Mouse (Mus musculus): ENCODE measurements at regions not wholly inside any gene's neighbourhood (a gene's known extent, or its start where the extent isn't known, plus 50 kb on each side); places are given as distances from the start of the nearest gene placed in this dataset.

DNA sequence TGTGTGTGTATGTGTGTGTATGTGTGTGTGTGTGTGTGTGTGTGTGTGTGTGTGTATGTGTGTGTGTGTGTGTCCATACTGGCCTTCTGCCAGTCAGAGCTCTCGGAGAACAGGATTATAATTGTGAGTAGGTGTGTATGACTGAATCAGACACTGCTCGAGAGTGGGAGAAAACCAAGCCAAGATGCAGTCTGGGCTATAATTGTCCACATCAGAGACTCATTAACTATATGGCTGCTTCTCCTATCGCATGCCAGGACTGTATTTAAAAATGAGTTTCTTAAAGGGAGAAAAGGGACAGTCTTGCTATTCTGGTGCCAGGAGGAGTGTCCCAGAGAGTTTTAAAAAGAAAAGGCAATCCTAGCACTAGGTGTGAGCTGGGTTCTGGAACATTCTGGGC, 58.7 kb upstream of the Adpgk start:
- DNase-seq: no peak

- DNase-seq: no peak
These were observed 59.4 kb upstream of the Adpgk start for GRCm38 (mm10) chr9:59231947-59232346.

DNA sequence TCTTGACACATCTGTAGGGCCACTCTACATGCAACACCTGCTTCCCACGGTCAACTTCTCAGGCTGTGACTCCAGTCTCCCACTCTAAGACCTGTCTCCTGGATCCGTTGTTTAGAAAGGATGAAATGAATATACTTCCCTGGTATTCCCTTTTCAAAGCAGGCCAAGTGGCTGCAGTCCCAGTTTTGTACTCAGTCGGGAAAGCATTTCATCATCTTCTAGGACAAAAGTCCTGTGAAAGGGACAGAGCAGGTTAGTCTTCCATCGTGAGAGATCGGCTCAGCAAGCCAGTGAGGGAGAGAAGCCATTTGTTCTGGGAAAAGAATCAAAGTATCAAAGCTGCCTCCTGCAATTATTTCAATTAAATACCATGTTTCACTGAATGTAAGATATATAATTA, 60.2 kb upstream of the Adpgk start:
- DNase-seq: no peak

- DNase-seq: no peak
These were observed 61.2 kb upstream of the Adpgk start for GRCm38 (mm10) chr9:59230161-59230560.

- DNase-seq: no peak
These were observed 63.4 kb upstream of the Adpgk start for GRCm38 (mm10) chr9:59227948-59228347.

GRCm38 (mm10) chr9:59226361-59226760, 65.0 kb upstream of the Adpgk start:
- no peak for DNase-seq

DNA sequence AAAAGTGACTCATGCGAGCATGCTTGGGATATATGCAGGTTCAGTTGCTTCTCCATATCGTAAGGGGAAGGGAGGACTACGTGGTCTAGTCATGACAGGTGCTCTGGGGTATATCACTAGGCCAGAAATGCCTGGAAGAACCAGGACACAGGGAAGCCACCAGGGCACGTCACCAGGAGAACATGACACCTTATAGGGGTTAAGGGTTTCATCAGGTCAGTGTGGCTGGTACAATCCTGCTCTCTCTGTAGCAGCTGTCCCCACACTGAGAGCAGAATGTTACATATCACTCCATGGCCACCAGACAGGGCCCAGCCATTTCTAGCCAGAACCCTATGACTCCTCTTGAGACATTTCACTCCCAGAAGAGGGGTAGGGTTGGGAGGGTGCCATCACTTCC, 72.1 kb upstream of the Adpgk start:
- no peak for DNase-seq

GRCm38 (mm10) chr9:59202654-59203514, 88.5 kb upstream of the Adpgk start:
- no peak for DNase-seq

DNA sequence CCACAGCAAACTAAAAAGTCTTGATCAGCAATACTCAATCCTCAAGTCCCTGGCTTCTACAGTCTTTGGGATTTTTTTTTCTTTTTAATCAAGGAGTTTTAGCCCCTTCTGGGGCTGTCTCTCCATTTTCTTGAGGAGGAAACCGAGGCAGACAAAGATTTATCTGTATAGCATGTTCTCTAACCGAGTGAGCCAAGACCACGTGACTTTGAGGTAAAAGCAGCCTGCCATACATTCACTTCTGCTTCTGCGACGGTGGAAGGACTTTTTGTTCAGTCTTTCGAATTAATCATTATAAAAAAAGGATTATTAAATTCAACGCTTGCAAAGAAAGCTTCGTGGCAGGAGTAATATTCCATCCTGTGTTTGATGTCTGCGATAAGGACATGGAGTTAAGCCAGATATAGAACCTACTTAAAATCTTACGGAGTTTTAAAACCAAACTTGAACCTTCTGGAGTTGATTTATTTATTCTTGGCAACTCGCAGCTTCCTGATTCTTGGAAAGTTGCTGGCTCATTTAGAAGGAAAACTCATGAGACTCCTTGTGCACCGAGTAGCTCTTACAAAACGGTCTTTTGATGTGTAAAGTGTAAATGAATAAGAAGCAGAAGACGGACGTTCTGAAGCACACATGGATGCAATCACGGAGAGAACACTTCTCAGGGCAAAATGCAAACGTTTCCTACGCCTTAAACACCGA, 91.7 kb upstream of the Adpgk start:
- DNase-seq: no peak

GRCm38 (mm10) chr9:59198221-59198875, 93.0 kb upstream of the Adpgk start:
- DNase-seq: peak; percentile 30

DNA sequence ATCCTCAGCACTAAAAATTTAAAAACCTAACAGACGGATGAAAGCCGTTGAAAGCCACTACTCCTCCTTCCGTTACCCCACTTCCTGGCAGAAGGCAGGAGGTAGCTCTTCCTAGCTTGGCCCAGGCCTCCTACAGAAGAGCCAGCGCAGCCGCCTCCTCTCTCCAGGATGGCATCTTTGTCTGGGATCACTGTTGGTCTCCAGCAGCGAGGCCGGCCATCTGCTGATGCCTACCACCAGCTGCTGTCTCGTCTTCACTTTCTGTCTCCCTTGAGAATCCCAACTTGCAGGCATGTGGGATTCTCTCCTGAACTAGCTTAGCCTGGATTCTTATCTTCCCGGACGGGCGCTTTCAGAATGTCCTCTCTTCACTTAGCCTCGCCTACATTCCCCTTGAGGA, 93.9 kb upstream of the Adpgk start:
- DNase-seq: no peak

- DNase-seq: no peak
These were observed 97.4 kb upstream of the Adpgk start for GRCm38 (mm10) chr9:59193971-59194370.

- peak; percentile 67 for DNase-seq
These were observed 102.2 kb upstream of the Adpgk start for GRCm38 (mm10) chr9:59189141-59189540.

DNA sequence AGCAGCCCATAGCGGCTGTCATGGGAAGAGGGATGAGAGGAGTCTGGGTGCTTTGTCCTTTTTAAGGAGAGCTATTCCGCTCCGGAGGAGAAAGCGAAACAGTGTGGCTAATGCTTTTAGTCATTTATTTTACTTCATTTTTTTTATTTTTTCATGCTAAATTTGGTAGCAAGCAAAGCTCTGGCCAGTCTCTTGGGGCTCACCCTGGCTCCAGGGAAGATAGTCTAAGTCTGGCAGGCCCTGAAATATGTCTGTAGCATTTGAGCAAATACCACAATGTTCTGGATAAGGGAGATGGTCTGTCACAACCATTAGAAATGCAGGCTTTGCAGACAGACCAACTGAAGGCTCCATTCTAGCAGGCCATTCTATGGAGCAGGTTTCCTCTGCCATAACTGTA, 102.9 kb upstream of the Adpgk start:
- no peak for DNase-seq

DNA sequence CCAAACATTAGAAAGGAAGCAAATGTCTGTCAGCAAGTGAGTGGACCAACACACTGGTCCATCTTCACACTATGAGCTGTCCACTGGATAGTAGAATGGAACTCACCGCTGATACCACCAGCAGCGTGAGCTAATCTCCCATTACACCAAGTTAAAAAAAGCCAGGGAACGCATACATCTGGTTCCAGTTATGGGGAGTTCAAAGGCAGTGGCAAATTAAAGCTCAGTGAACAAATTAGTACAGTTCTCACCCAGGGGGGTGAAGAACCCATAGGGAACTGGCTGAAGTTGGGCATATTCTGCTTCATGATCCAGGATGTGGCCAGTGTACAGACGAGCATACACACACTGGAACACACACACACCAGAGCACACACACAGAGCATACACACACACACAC, 105.0 kb upstream of the Adpgk start:
- peak; percentile 56 for DNase-seq

DNA sequence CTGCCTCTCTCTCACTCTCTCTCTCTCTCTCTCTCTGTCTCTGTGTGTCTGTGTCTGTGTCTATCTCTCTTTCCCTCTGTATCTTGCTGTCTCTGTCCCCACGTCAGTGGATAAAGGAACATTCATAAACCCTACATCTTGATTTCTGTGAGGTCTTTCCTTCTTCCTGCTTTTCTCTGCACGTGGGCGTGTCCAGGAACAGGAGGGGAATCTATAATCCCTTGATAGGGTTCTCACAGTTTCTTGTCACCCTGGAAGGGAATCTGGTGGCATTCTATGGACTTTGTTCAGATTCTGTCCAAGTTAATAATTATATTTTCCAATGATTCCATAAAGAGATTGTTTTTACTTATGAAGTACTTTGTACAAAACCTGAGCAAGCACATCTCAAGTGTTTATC, 107.3 kb upstream of the Adpgk start:
- DNase-seq: no peak

DNA sequence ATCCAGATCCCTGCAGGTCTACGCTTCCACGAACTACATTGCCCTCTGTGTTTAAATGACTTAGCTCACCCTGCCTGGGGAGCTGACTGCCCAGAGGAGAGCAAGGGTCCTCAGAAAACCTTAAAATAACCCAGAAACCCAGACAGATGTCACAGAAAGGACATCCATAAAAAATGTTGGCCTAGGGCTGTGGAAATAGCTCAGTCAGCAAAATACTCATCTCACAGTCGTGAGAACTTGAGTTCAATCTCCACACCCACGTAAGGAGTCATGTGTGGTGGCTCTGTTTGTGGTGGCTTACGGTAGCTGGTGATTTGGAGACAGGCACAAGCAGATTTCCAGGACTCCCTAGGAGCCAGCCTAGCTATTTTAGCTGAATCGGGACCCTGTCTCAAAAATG, 108.5 kb upstream of the Adpgk start:
- DNase-seq: no peak

- no peak for DNase-seq
These were observed 108.9 kb upstream of the Adpgk start for GRCm38 (mm10) chr9:59182490-59182889.

- no peak for DNase-seq
These were observed 119.8 kb upstream of the Adpgk start for GRCm38 (mm10) chr9:59171576-59171975.

- DNase-seq: peak; percentile 54
These were observed 127.2 kb upstream of the Neo1 start for GRCm38 (mm10) chr9:59163390-59163976.

- peak; percentile 62 for DNase-seq
These were observed 126.7 kb upstream of the Neo1 start for GRCm38 (mm10) chr9:59162954-59163353.

- DNase-seq: no peak
These were observed 121.4 kb upstream of the Neo1 start for GRCm38 (mm10) chr9:59157663-59158062.

GRCm38 (mm10) chr9:59153945-59154344, 117.7 kb upstream of the Neo1 start:
- no peak for DNase-seq

Measured in embryo, embryonic 11 days (tissue).